Mouse (Mus musculus) kidney, embryonic 14.5 days (tissue): ENCODE results near the gene Tesk2. TPM values are rescaled to one million over a fixed set of nuclear protein-coding genes. Genes with fewer than 3 reads are reported as not detected.

Experiments used
- ATAC-seq: fragments of 200-750 bp; cut with Nextera tagmentation; 2 replicates; pipeline ENCODE4 v1.8.0; 2017; ENCODE audit warnings: moderate number of reproducible peaks, mild to moderate bottlenecking, moderate TSS enrichment, moderate library complexity; ENCODE audit not compliant: low FRiP score, low TSS enrichment
- H3K27ac ChIP-seq: fragments of 300-500 bp; sonication (generic); 2 replicates; pipeline ENCODE4 v1.5.1; 2014; ENCODE audit warnings: low read depth, mild to moderate bottlenecking, low read length, moderate library complexity, mixed read lengths
- H3K27me3 ChIP-seq: fragments of 300-500 bp; sonication (generic); 2 replicates; pipeline ENCODE4 v1.6.1; 2014; ENCODE audit warnings: mild to moderate bottlenecking, low read length; ENCODE audit not compliant: control insufficient read depth, insufficient read depth
- H3K36me3 ChIP-seq: fragments of 300-500 bp; sonication (generic); 2 replicates; pipeline ENCODE4 v1.6.1; 2014; ENCODE audit warnings: low read length, mixed read lengths; ENCODE audit not compliant: control insufficient read depth, insufficient read depth
- H3K4me1 ChIP-seq: fragments of 300-500 bp; sonication (generic); 2 replicates; pipeline ENCODE4 v1.6.1; 2014; ENCODE audit warnings: low read length, mixed read lengths; ENCODE audit not compliant: control insufficient read depth, insufficient read depth
- H3K4me2 ChIP-seq: fragments of 300-500 bp; sonication (generic); replicated peaks from 2 replicates; pipeline ENCODE4 v1.6.1; 2014; ENCODE audit warnings: low read depth, mild to moderate bottlenecking, low read length
- H3K4me3 ChIP-seq: fragments of 300-500 bp; sonication (generic); 2 replicates; pipeline ENCODE4 v1.5.1; 2014; ENCODE audit warnings: mild to moderate bottlenecking, low read length
- H3K9ac ChIP-seq: fragments of 300-500 bp; sonication (generic); 2 replicates; pipeline ENCODE4 v1.6.1; 2014; ENCODE audit warnings: low read depth, mild to moderate bottlenecking, low read length, moderate library complexity
- H3K9me3 ChIP-seq: fragments of 300-500 bp; sonication (generic); 2 replicates; pipeline ENCODE4 v1.6.1; 2016; ENCODE audit warnings: low read length; ENCODE audit not compliant: control insufficient read depth
- WGBS: fragments of 180-500 bp; shearing (Covaris S2); extraction: QIAGEN DNeasy Blood & Tissue Kit; methylation state at CpG from one replicate; pipeline ENCODE4 v1.1.7; 2014; 5-methylcytosine and 5-hydroxymethylcytosine counted together
- polyA plus RNA-seq: library from polyadenylated mRNA; unstranded; fragments of >200 nt; fragmentation: Nextera tagmentation; extraction: Ambion mirVana; gene quantifications from 2 replicates; pipeline ENCODE4 v1.2.1, GENCODE M21; 2014

The Tesk2 gene
- polyA plus RNA-seq, 1 experiment from 2014 or later: 7.4 TPM

DNA sequence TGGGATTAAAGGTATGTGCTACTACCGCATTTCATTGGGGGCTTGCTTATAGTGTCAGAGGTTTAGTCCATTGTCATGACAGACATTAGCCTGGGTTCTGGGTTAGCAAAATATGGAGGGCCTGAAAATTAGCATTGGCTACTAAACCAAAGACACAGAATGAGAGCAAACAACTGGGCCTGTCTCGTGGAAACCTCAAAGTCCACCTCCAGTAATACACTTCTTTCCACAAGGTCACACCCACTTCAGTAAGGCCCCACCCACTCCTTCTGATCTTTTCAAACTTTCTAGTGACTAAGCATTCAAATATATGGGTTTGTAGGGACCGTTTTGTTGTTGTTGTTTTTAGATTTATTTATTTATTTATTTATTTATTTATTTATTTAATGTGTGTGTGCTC lies 8.8 kb downstream of the Tesk2 start:
- Histone ChIP-seq H3K9ac (no peak overlapping the region), H3K27ac (no peak overlapping the region), H3K4me1 (no peaks in the 10 kb centered on the region), H3K36me3 (no peaks in the 10 kb centered on the region), H3K27me3 (no peaks in the 10 kb centered on the region), H3K9me3 (no peaks in the 10 kb centered on the region), H3K4me2 (no peak overlapping the region), H3K4me3 (no peak overlapping the region)
- ATAC-seq: no peak
- 92% methylated on average over 3 of the region's 3 CpGs for WGBS

DNA sequence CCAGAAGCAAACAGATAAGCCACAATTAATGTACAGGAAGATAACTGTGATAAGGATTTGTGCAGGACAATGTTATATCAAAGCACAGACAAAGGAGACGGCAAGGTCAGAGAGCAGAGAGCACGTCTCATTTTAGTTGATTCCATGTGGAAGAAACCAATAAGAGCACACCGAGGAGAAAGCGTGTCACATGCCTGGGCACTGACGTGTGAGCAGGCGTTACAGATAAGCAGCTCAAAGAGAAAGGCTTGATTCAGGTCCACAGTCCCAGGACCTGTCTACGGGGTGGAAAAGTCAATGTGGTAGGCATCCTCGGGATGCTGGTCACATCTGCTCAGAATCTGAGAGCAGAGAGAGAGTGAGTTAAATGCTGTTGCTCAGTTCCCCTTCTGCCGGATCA lies 10.3 kb downstream of the Tesk2 start:
- no peak overlapping the region for H3K9ac ChIP-seq
- H3K4me3 ChIP-seq: no peak overlapping the region
- no peaks in the 10 kb centered on the region for H3K36me3 ChIP-seq
- H3K4me2 ChIP-seq: no peak overlapping the region
- no peaks in the 10 kb centered on the region for H3K4me1 ChIP-seq
- no peaks in the 10 kb centered on the region for H3K27me3 ChIP-seq
- 87% methylated on average over 9 of the region's 9 CpGs for WGBS
- H3K9me3 ChIP-seq: no peaks in the 10 kb centered on the region
- H3K27ac ChIP-seq: no peak overlapping the region
- ATAC-seq: no peak

DNA sequence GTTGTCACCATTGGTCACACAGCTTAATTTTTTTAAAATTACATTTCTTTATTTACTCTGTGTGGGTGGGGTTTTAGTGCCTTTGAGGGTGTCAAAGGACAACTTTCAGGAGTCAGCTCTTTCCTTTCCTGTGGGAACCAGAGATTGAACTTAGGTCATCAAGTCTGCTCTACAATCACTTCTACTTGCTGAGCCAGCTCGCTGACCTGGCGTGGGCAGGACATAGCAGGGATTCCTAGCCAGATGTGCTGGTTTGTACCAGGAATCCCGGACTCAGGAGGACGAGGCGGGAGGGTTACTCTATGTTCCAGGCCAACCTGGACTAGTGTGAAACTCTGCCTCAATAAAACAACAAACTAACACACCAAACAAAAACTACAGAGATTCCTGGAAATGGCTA lies 11.6 kb downstream of the Tesk2 start:
- H3K27me3 ChIP-seq: no peaks in the 10 kb centered on the region
- no peak overlapping the region for H3K27ac ChIP-seq
- no peak for ATAC-seq
- H3K4me3 ChIP-seq: no peak overlapping the region
- H3K9me3 ChIP-seq: no peaks in the 10 kb centered on the region
- no peaks in the 10 kb centered on the region for H3K4me1 ChIP-seq
- 81% methylated on average over 5 of the region's 5 CpGs for WGBS
- H3K36me3 ChIP-seq: no peaks in the 10 kb centered on the region
- no peak overlapping the region for H3K9ac ChIP-seq
- H3K4me2 ChIP-seq: no peak overlapping the region

DNA sequence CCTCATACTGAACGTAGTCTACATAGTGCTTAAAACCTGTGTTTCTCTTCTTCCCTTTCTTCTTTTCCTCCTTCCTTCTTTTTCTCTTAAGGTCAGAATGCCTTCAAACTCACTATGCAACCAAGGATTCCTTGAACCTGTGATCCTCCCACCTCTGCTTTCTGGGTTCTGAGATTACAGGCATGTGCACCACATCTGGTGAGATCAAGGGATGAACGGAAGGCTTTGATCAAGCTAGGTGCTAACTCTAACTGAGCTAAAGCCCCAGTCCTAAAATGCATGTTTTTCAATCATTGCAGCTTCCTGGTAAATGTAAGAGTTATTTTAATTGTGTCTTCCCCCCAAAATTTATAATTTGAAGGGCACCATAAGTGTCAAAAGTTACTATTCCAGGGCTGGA lies 14.2 kb downstream of the Tesk2 start:
- H3K4me3 ChIP-seq: no peak overlapping the region
- no peak overlapping the region for H3K9ac ChIP-seq
- no peaks in the 10 kb centered on the region for H3K36me3 ChIP-seq
- no peaks in the 10 kb centered on the region for H3K9me3 ChIP-seq
- H3K27ac ChIP-seq: no peak overlapping the region
- no peak for ATAC-seq
- WGBS: 74% methylated on average over 2 of the region's 2 CpGs
- H3K4me2 ChIP-seq: no peak overlapping the region
- H3K4me1 ChIP-seq: no peaks in the 10 kb centered on the region
- no peaks in the 10 kb centered on the region for H3K27me3 ChIP-seq

DNA sequence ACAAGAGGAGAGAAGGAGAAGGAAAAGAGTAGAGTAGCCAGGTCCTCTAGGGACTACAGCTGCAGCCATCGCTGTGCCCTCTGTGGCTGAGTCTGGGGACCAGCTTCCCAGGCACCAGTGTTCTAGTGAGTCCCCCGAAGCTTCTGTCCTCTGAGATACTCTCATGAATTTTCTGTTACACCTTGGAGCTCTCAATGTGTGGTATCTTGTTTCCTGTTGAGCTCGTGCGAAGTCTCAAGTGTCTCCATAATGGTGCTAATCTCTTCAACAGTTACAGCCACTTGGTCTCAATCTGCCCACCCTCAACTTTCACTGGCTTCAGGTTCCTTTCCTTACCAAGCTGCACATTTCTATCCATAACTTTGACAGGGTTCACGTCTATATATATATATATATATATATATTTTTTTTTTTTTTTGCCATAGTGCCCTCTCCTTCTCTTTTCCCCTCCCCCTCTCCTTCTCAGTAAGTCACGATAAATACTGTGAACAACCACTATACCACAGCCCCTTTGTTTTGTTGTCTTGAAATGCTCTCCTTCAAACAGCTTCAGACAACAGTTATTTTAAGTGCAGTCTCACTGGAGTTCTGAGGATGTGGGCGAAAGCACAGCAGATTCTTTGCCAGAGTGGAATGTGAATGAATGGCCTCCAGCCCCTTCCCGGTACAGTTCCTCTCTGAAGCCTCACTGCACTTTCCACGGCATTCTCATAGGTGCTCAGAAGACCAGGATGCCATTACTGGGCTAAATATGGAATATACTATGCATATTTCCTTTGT lies 18.4 kb downstream of the Tesk2 start:
- Histone ChIP-seq H3K36me3 (no peaks in the 10 kb centered on the region), H3K27ac (no peak overlapping the region), H3K4me3 (no peak overlapping the region), H3K9ac (no peak overlapping the region), H3K4me1 (no peaks in the 10 kb centered on the region), H3K4me2 (no peak overlapping the region), H3K27me3 (no peaks in the 10 kb centered on the region), H3K9me3 (no peaks in the 10 kb centered on the region)
- 75% methylated on average over 9 of the region's 9 CpGs for WGBS
- no peak for ATAC-seq

DNA sequence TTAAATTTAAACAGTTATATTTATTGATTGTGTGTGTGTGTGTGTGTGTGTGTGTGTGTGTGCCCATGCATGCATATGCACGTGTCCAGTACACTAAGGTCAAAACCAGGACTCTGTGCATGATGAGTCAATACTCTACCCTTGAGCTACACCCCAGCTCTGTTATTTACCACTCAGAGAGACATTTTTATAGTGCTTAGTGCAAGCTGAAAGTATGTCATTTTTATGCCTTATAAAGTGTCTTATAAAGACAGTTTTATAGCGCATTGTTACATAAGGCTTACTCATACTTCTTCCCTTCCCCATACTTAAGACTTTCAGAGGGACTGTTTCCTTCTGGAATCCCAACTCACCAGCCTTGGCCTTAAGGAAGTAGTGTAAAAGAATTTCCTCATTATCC lies 29.0 kb downstream of the Tesk2 start:
- WGBS: 75% methylated on average over 2 of the region's 2 CpGs
- H3K27ac ChIP-seq: no peak overlapping the region

DNA sequence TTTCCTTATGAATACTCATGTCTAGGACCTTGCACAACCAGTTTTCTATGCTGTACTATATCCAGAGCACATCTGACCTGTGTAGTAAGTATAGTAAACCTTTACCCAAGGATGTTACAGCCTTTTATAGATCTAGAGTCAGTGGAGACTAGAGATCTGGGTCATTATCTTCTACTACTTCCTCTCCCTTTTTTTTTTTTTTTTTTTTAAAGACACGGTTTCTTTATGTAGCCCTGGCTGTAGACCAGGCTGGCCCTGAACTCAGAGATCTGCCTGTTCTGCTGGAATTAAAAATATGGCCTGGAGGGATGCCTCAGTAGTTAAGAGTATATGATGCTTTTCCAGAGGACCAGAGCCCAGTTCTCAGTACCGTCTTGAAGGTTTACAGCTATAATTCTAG lies 41.2 kb downstream of the Tesk2 start:
- Histone ChIP-seq H3K36me3 (no peaks in the 10 kb centered on the region), H3K27me3 (no peaks in the 10 kb centered on the region), H3K9ac (no peak overlapping the region), H3K4me1 (no peaks in the 10 kb centered on the region), H3K27ac (no peak overlapping the region), H3K4me2 (no peak overlapping the region), H3K4me3 (no peak overlapping the region), H3K9me3 (no peaks in the 10 kb centered on the region)
- ATAC-seq: no peak
- 90% methylated on average over 2 of the region's 2 CpGs for WGBS

More for the DNA sequence above, 29.0 kb downstream of the Tesk2 start:
- H3K4me1 ChIP-seq: no peaks in the 10 kb centered on the region
- no peak overlapping the region for H3K4me2 ChIP-seq
- no peaks in the 10 kb centered on the region for H3K27me3 ChIP-seq
- H3K9ac ChIP-seq: no peak overlapping the region
- H3K4me3 ChIP-seq: no peak overlapping the region
- no peaks in the 10 kb centered on the region for H3K9me3 ChIP-seq
- H3K36me3 ChIP-seq: no peaks in the 10 kb centered on the region
- no peak for ATAC-seq

DNA sequence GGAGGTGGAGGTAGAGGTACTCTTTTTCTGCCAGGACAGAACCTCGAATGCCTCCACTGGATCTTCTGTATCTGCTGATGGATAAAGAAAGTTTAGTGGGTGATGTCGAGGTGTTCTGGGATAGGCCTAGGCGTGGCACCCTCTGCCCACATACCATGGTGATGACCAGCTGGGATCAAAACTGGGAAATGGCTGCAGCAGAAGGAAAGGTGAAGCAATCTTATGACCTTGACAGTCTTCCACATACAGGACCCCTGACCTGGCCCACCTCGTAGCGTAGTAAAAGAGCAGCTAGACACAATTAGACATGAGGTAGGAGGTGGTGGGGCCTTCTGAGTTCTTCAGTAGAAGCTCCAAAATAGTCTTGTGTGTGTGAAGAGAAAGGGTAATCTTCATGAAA lies 43.3 kb downstream of the Tesk2 start:
- Histone ChIP-seq H3K9me3 (no peaks in the 10 kb centered on the region), H3K27ac (no peak overlapping the region), H3K9ac (no peak overlapping the region), H3K36me3 (no peaks in the 10 kb centered on the region), H3K4me3 (no peak overlapping the region), H3K4me1 (no peaks in the 10 kb centered on the region), H3K4me2 (no peak overlapping the region), H3K27me3 (no peaks in the 10 kb centered on the region)
- 90% methylated on average over 5 of the region's 5 CpGs for WGBS
- ATAC-seq: no peak

DNA sequence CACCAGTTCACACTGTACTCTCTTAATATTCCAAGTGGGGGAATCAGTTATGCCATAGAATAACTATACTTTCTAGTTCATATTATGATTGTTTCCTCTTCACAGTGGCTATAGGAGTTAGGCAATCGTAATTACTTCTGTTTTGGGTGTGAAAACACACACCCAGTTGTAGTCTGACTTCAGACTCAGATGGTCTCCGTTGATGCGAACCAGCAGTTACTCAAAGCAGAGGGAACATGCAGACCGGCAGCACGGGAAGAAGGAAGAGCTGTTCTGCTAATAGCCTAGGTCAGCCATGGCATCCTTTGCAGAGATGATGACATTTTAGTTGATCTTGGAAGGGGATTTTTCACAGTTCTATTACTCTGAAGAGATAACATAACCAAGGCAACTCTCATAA lies 47.8 kb downstream of the Tesk2 start:
- H3K36me3 ChIP-seq: no peaks in the 10 kb centered on the region
- H3K4me3 ChIP-seq: no peak overlapping the region
- no peak overlapping the region for H3K4me2 ChIP-seq
- H3K27ac ChIP-seq: no peak overlapping the region
- H3K9ac ChIP-seq: no peak overlapping the region
- 80% methylated on average over 5 of the region's 5 CpGs for WGBS
- no peaks in the 10 kb centered on the region for H3K9me3 ChIP-seq
- H3K4me1 ChIP-seq: no peaks in the 10 kb centered on the region
- no peak for ATAC-seq
- H3K27me3 ChIP-seq: no peaks in the 10 kb centered on the region
